In genomic region chr5:67426011-67426410, GRCm38 (mm10) we compare ENCODE assay signal across 7 mouse cellular contexts. TPM values are rescaled to one million over a fixed set of nuclear protein-coding genes. Genes with fewer than 3 reads are reported as not detected.
DNase-seq lines count a peak whose midpoint lies in the region; ATAC-seq and TF ChIP-seq lines count a peak whose summit lies in the region.

No protein-coding gene starts in this region.

- H3K36me3 ChIP-seq in lung, embryonic 14.5 days (ENCODE audit: insufficient read depth), result no peaks in the 10 kb centered on the region
- no peaks in the 10 kb centered on the region for H3K36me3 ChIP-seq in limb, embryonic 11.5 days (ENCODE audit: control insufficient read depth, insufficient read depth, low read length)
- no peaks in the 10 kb centered on the region for H3K36me3 ChIP-seq in small intestine, adult 2 months (ENCODE audit: control insufficient read depth, insufficient read depth, low read length)

- peak overlapping the region; percentile 68 for H3K4me3 ChIP-seq in lung, embryonic 14.5 days (ENCODE audit: low read depth, low read length)
- H3K4me3 ChIP-seq in embryonic fibroblast, embryonic 13.5 days (ENCODE audit: insufficient read depth, low read length), result peak overlapping the region; percentile 10
- peak overlapping the region; percentile 65 for H3K4me3 ChIP-seq in limb, embryonic 11.5 days (ENCODE audit: low read depth, low read length)
- H3K4me3 ChIP-seq in small intestine, adult 2 months (ENCODE audit: low read depth, low read length), result peak overlapping the region; percentile 94

- no peak overlapping the region for H3K27ac ChIP-seq in lung, embryonic 14.5 days (ENCODE audit: low read depth)
- no peak overlapping the region for H3K27ac ChIP-seq in embryonic fibroblast, embryonic 13.5 days (ENCODE audit: insufficient read depth, low read length)
- no peak overlapping the region for H3K27ac ChIP-seq in limb, embryonic 11.5 days (replicated peaks; ENCODE audit: low read depth, low read length)
- no peak overlapping the region for H3K27ac ChIP-seq in small intestine, adult 2 months (ENCODE audit: insufficient read depth, low read depth, low read length)

- H3K9ac ChIP-seq in lung, embryonic 14.5 days, result peak overlapping the region; percentile 68; the same call in 1 of the 2 replicates
- H3K9ac ChIP-seq in limb, embryonic 11.5 days (ENCODE audit: low read length), result peak overlapping the region; percentile 73

- ATAC-seq in lung, embryonic 14.5 days (ENCODE audit: insufficient read depth), result no peak
- no peak for ATAC-seq in limb, embryonic 11.5 days (ENCODE audit: insufficient number of reproducible peaks, low FRiP score, low TSS enrichment, low read depth)

- WGBS in lung, embryonic 14.5 days, result 24% methylated on average over 5 of the region's 5 CpGs
- WGBS in limb, embryonic 11.5 days, result 16% methylated on average over 5 of the region's 5 CpGs
- WGBS in small intestine, adult 2 months, result 25% methylated on average over 5 of the region's 5 CpGs

- DNase-seq in lung, embryonic 14.5 days, result no peak
- DNase-seq in lung, postnatal 14 days, result no peak
- no peak for DNase-seq in limb, embryonic 11.5 days (ENCODE audit: low spot score)
- DNase-seq in cerebellum, adult 18-20 months, result no peak
- DNase-seq in left cerebral cortex, adult 8-10 months (ENCODE audit: low spot score in 2 of 2), result no peak

- H3K4me1 ChIP-seq in lung, embryonic 14.5 days (ENCODE audit: insufficient read depth), result no peaks in the 10 kb centered on the region
- no peaks in the 10 kb centered on the region for H3K4me1 ChIP-seq in embryonic fibroblast, embryonic 13.5 days (ENCODE audit: control insufficient read depth, insufficient read depth, low read length)
- H3K4me1 ChIP-seq in limb, embryonic 11.5 days (ENCODE audit: control insufficient read depth, insufficient read depth, low read length), result 0 out of 2 replicates have a peak, but pooled peaks cover 3% of the 10 kb centered on the region
- peaks cover 4% of the 10 kb centered on the region; the same call in 1 of the 2 replicates for H3K4me1 ChIP-seq in small intestine, adult 2 months (ENCODE audit: control insufficient read depth, insufficient read depth, insufficient read length, low read length)

- H3K9me3 ChIP-seq in lung, embryonic 14.5 days (ENCODE audit: low read depth, low read length), result no peaks in the 10 kb centered on the region
- H3K9me3 ChIP-seq in limb, embryonic 11.5 days (ENCODE audit: control insufficient read depth, low read length), result no peaks in the 10 kb centered on the region

- H3K27me3 ChIP-seq in lung, embryonic 14.5 days (ENCODE audit: insufficient read depth, low read length), result peaks cover 13% of the 10 kb centered on the region
- peaks cover 10% of the 10 kb centered on the region; the same call in 1 of the 2 replicates for H3K27me3 ChIP-seq in limb, embryonic 11.5 days (ENCODE audit: control insufficient read depth, insufficient read depth, low read length)
- peaks cover 31% of the 10 kb centered on the region for H3K27me3 ChIP-seq in small intestine, adult 2 months (ENCODE audit: control insufficient read depth, insufficient read depth, low read length)

- peak overlapping the region; percentile 82 for H3K4me2 ChIP-seq in lung, embryonic 14.5 days
- peak overlapping the region; percentile 85 for H3K4me2 ChIP-seq in limb, embryonic 11.5 days (ENCODE audit: low read depth, severe bottlenecking)

- no peak for TF ChIP-seq POLR2A in embryonic fibroblast, embryonic 13.5 days (IDR thresholded peaks at IDR 0.05; ENCODE audit: low read depth, low read length)
- no peak for TF ChIP-seq POLR2A in small intestine, adult 2 months (IDR thresholded peaks at IDR 0.05; ENCODE audit: low read depth, low read length)

- TF ChIP-seq CTCF in lung, embryonic 14.5 days (IDR thresholded peaks at IDR 0.05; ENCODE audit: low read depth), result no peak
- no peak for TF ChIP-seq CTCF in embryonic fibroblast, embryonic 13.5 days (IDR thresholded peaks at IDR 0.05; ENCODE audit: borderline replicate concordance, insufficient read depth, low read length)
- no peak for TF ChIP-seq CTCF in small intestine, adult 2 months (IDR thresholded peaks at IDR 0.05; ENCODE audit: extremely low read depth, insufficient read length, insufficient replicate concordance, low read depth, low read length)

RNA-seq across cellular contexts. Expression of gene Bend4, which starts 2.1 kb away (rescaled TPM):
- 7.7 and 8.1 TPM in 2 replicates for polyA plus RNA-seq in lung, embryonic 14.5 days (2014; fragmentation: Nextera tagmentation; extraction: Ambion mirVana)
- 0.92 and 0.93 TPM in 2 replicates for polyA plus RNA-seq in embryonic fibroblast, embryonic 13.5 days (2011; ENCODE audit: insufficient read length, low read depth, missing spikeins)
- polyA plus RNA-seq in limb, embryonic 11.5 days (2014; fragmentation: Nextera tagmentation; extraction: Ambion mirVana), result 12.1 and 16.0 TPM in 2 replicates
- 0.09 and 0.20 TPM in 2 replicates for polyA plus RNA-seq in small intestine, adult 2 months (2012; rRNA removed)
- 1 to 10 TPM; 6.3 to 7.2 (median 7.0) TPM for total RNA-seq in left cerebral cortex, adult 8-10 months (2022)

Comparison
In these comparisons a context has a peak if more than half of its experiments do, and no peak if none do; other contexts are left out.
1. H3K4me3 ChIP-seq: peak in every context shown above with its lines; median percentile 94 in small intestine, adult 2 months; 68 in lung, embryonic 14.5 days; 65 in limb, embryonic 11.5 days; 10 in embryonic fibroblast, embryonic 13.5 days.